ENCODE assay signal across 26 mouse cellular contexts in the genomic region with DNA sequence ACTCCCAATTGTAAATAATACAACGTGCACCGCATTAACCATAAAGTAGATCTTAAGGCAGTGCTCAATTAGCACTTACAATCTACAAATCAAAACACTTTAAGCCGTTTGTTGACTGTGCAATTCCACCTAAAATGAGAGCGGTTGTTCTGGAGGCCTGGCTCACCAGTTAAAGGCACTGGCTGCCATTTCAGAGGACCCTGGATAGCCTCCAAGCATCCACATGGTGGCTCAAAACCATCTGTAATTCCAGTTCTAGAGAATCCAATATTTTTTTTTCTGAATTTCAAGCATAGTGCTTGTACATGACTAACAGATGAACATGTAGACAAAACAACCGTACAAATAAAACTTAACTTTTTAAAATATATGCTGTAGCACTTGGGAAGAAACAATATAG.
"Had no signal": no experiment of that assay in that cellular context is flagged by ENCODE, and none has a peak within 500 bp of the region (broad histone marks: within the 10 kb centered on the region; RNA-seq: fewer than 3 reads in every experiment).

No protein-coding gene starts in this region.

- H3K27me3 ChIP-seq: heart, embryonic 13.5 days; heart, embryonic 15.5 days; hindbrain, embryonic 13.5 days; hindbrain, embryonic 15.5 days; kidney, embryonic 15.5 days; limb, embryonic 13.5 days; limb, embryonic 15.5 days; liver, embryonic 12.5 days had no signal

- H3K4me1 ChIP-seq: liver, embryonic 12.5 days had no signal

- H3K27ac ChIP-seq: heart, adult 2 months; heart, embryonic 13.5 days; heart, embryonic 15.5 days; hindbrain, embryonic 13.5 days; hindbrain, embryonic 15.5 days; hindbrain, postnatal 0 days; kidney, embryonic 15.5 days; kidney, postnatal 0 days; limb, embryonic 13.5 days; limb, embryonic 15.5 days; liver, embryonic 12.5 days; liver, embryonic 14.5 days had no signal

- DNase-seq: gastrocnemius, postnatal 14 days; gastrocnemius, postnatal 36 days; heart, adult 11 months; heart, postnatal 14 days; heart, postnatal 36 days; kidney, adult 11 months; kidney, adult 2 months; kidney, adult 9 months; kidney, postnatal 14 days; kidney, postnatal 36 days; layer of hippocampus, adult 9-11 months; layer of hippocampus, postnatal 36 days; left cerebral cortex, postnatal 4 days; lung, adult 18-20 months had no signal

- H3K4me3 ChIP-seq: heart, adult 2 months; heart, embryonic 13.5 days; heart, embryonic 15.5 days; hindbrain, embryonic 13.5 days; hindbrain, embryonic 15.5 days; kidney, embryonic 15.5 days; limb, embryonic 13.5 days; limb, embryonic 15.5 days; liver, embryonic 12.5 days had no signal
